26 mouse cellular contexts compared by ENCODE assay signal in the genomic region with DNA sequence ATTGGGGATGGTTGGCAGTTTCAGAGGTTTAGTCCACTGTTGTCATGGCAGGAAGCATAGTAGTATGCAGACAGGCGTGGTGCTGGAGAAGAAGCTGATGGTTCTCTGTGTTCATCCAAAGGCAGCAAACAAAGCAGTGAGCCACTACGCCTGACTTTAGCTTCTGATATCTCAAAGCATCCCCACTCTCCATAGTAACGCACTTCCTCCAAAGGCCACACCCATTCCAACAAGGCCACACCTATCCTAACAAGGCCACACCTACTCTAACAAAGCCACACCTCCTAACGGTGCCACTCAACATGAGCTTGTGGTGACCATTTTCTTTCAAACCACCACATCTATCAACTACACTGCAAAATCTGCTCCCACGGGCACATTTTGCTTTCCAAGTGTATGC. TPM values are rescaled to one million over a fixed set of nuclear protein-coding genes. Genes with fewer than 3 reads are reported as not detected.
DNase-seq lines count a peak whose midpoint lies in the region; ATAC-seq and TF ChIP-seq lines count a peak whose summit lies in the region.
"Had no signal": no experiment of that assay in that cellular context is flagged by ENCODE, and none has a peak within 500 bp of the region (broad histone marks: within the 10 kb centered on the region; RNA-seq: fewer than 3 reads in every experiment).

No protein-coding gene starts in this region.

- TF ChIP-seq CTCF in liver, postnatal 0 days (IDR thresholded peaks at IDR 0.05; ENCODE audit: low read depth): no peak

- WGBS in liver, postnatal 0 days (ENCODE audit: insufficient replicate concordance): 83% methylated on average over 5 of the region's 5 CpGs

- no peak for ATAC-seq in CD4-positive, CD25-positive, alpha-beta regulatory T cell, adult 4 months
- peak; percentile 29; the same call in 1 of the 2 replicates for ATAC-seq in liver, postnatal 0 days
- ATAC-seq: forebrain, embryonic 13.5 days; forebrain, postnatal 0 days; hindbrain, embryonic 16.5 days; Patski had no signal

- H3K4me3 ChIP-seq in liver, postnatal 0 days (ENCODE audit: low read depth, low read length): no peak overlapping the region
- H3K4me3 ChIP-seq: embryonic facial prominence, embryonic 13.5 days; forebrain, embryonic 13.5 days; gastrocnemius, adult 2 months; heart, embryonic 13.5 days; hindbrain, embryonic 12.5 days had no signal

- H3K36me3 ChIP-seq in liver, postnatal 0 days (replicated peaks; ENCODE audit: insufficient read depth, low read length): no peaks in the 10 kb centered on the region
- H3K36me3 ChIP-seq: embryonic facial prominence, embryonic 13.5 days; heart, embryonic 13.5 days; hindbrain, embryonic 12.5 days had no signal

- H3K27ac ChIP-seq in liver, postnatal 0 days (ENCODE audit: low read depth): no peak overlapping the region
- H3K27ac ChIP-seq: embryonic facial prominence, embryonic 13.5 days; forebrain, embryonic 13.5 days; gastrocnemius, adult 2 months; heart, embryonic 13.5 days; hindbrain, embryonic 12.5 days had no signal

- no peak overlapping the region for H3K9ac ChIP-seq in liver, postnatal 0 days (replicated peaks)
- H3K9ac ChIP-seq: embryonic facial prominence, embryonic 13.5 days; forebrain, embryonic 13.5 days; forebrain, postnatal 0 days; heart, embryonic 13.5 days; hindbrain, embryonic 12.5 days had no signal

- no peak overlapping the region for H3K4me2 ChIP-seq in liver, postnatal 0 days (ENCODE audit: low read depth, low read length)
- H3K4me2 ChIP-seq: embryonic facial prominence, embryonic 13.5 days; forebrain, embryonic 13.5 days; heart, embryonic 13.5 days; hindbrain, embryonic 12.5 days had no signal

- TF ChIP-seq EP300 in liver, postnatal 0 days (IDR thresholded peaks at IDR 0.05; ENCODE audit: low read depth): no peak

- no peaks in the 10 kb centered on the region for H3K4me1 ChIP-seq in liver, postnatal 0 days (ENCODE audit: insufficient read depth)
- H3K4me1 ChIP-seq: embryonic facial prominence, embryonic 13.5 days; forebrain, embryonic 13.5 days; heart, embryonic 13.5 days; hindbrain, embryonic 12.5 days had no signal

- peak; percentile 13 for DNase-seq in CD4-positive, CD25-positive, alpha-beta regulatory T cell, adult 2 months (ENCODE audit: low read depth, low spot score)
- no peak for DNase-seq in liver, postnatal 0 days
- no peak for DNase-seq in liver
- peak; percentile 4 for DNase-seq in induced T-regulatory cell, adult 2 months (ENCODE audit: low read depth)
- no peak for DNase-seq in thymus, postnatal 0 days (ENCODE audit: low spot score)
- no peak for DNase-seq in frontal cortex, postnatal 25 days (ENCODE audit: low spot score in 2 of 2)
- DNase-seq: adrenal gland, adult 8-10 months; B cell, adult 2 months; cerebellum, adult 11 months; cerebellum, adult 9-10 months; cerebellum, postnatal 25 days; forebrain, postnatal 0 days; gastrocnemius, adult 2 months; gastrocnemius, postnatal 25 days; heart, postnatal 4 days had no signal

- H3K27me3 ChIP-seq in liver, postnatal 0 days (ENCODE audit: insufficient read depth, low read length): no peaks in the 10 kb centered on the region
- H3K27me3 ChIP-seq: embryonic facial prominence, embryonic 13.5 days; forebrain, embryonic 13.5 days; heart, embryonic 13.5 days; hindbrain, embryonic 12.5 days; Patski had no signal

- no peaks in the 10 kb centered on the region for H3K9me3 ChIP-seq in liver, postnatal 0 days (ENCODE audit: low read length)
- H3K9me3 ChIP-seq: embryonic facial prominence, embryonic 13.5 days; forebrain, embryonic 13.5 days; heart, embryonic 13.5 days; hindbrain, embryonic 12.5 days had no signal

RNA-seq across cellular contexts. Expression of a gene that starts 44.6 kb away (rescaled TPM):
- 10 to 100 TPM in 1 of 2 experiments, 1 to 10 TPM in 1; 6.2 to 23.8 TPM for polyA plus RNA-seq in CD4-positive, CD25-positive, alpha-beta regulatory T cell, adult 4 months (2017; shearing (Covaris generic))
- polyA plus RNA-seq in liver, postnatal 0 days (2015; fragmentation: Nextera tagmentation; extraction: Ambion mirVana): 0.46 and 0.69 TPM in 2 replicates
- polyA plus RNA-seq in thymus, postnatal 0 days (2015; fragmentation: Nextera tagmentation; extraction: Ambion mirVana): 11.9 and 15.1 TPM in 2 replicates

RNA-seq across cellular contexts. Expression of a gene that starts 45.0 kb away (rescaled TPM):
- not detected for polyA plus RNA-seq in CD4-positive, CD25-positive, alpha-beta regulatory T cell, adult 4 months (2017; shearing (Covaris generic))
- polyA plus RNA-seq in liver, postnatal 0 days (2015; fragmentation: Nextera tagmentation; extraction: Ambion mirVana): not detected in 2 replicates
- not detected in 2 replicates for polyA plus RNA-seq in thymus, postnatal 0 days (2015; fragmentation: Nextera tagmentation; extraction: Ambion mirVana)
- polyA plus RNA-seq: brain, embryonic 14.5 days; cortical plate, adult 2 months; embryonic facial prominence, embryonic 13.5 days; forebrain, embryonic 13.5 days; forebrain, postnatal 0 days; heart, embryonic 13.5 days; heart, postnatal 0 days; hindbrain, embryonic 12.5 days; hindbrain, embryonic 16.5 days; intestine, embryonic 14.5 days had no signal

Comparison
In these comparisons a context has a peak if more than half of its experiments do, and no peak if none do; other contexts are left out.
1. DNase-seq: peak in CD4-positive, CD25-positive, alpha-beta regulatory T cell, adult 2 months (single experiment) and induced T-regulatory cell, adult 2 months (single experiment); none in liver, postnatal 0 days (single experiment), liver (single experiment), thymus, postnatal 0 days (single experiment) and frontal cortex, postnatal 25 days (0 of 2).